Mouse (Mus musculus): ENCODE results near the gene Eif3i. TPM values are rescaled to one million over a fixed set of nuclear protein-coding genes. Genes with fewer than 3 reads are reported as not detected.

Eif3i gene
- 100 to 1,000 TPM; 167 to 176 TPM for total RNA-seq (2021)
- long read RNA-seq, experiment 1, transcript Eif3i-201 (11 exons, 1,123 nt), result major isoform, 85 of 124 reads
- long read RNA-seq, experiment 1, partial matches to known transcripts, result 34 of 124 reads
- long read RNA-seq, experiment 1, other reads (novel, unspliced or antisense), result 5 of 124 reads
- long read RNA-seq, experiment 2, transcript Eif3i-201 (11 exons, 1,123 nt), result major isoform, 94 of 122 reads
- long read RNA-seq, experiment 2, partial matches to known transcripts, result 27 of 122 reads
- long read RNA-seq, experiment 2, other reads (novel, unspliced or antisense), result 1 of 122 reads

- peak; percentile 67 to 83 for DNase-seq (ENCODE audit: low spot score in 2 of 2)
Observed at GRCm38 (mm10) chr4:129600233-129601158, at the start of gene Eif3i, which contains the start of gene Tmem234. Eif3i (minus strand) TSS chr4:129600648. Tmem234 (plus strand) TSS chr4:129600668.

- DNase-seq (ENCODE audit: low spot score in 2 of 2), result no peak
Observed at GRCm38 (mm10) chr4:129648656-129649055, 48.2 kb upstream of the Eif3i start.

GRCm38 (mm10) chr4:129645204-129645603 is 44.8 kb upstream of the Eif3i start:
- no peak for DNase-seq (ENCODE audit: low spot score in 2 of 2)

- no peak for DNase-seq (ENCODE audit: low spot score in 2 of 2)
Observed at GRCm38 (mm10) chr4:129641756-129642155, 41.3 kb upstream of the Eif3i start.

- DNase-seq (ENCODE audit: low spot score in 2 of 2), result peak; percentile 92 to 97
Observed at GRCm38 (mm10) chr4:129640638-129641467, 40.4 kb upstream of the Eif3i start, which contains the start of gene Txlna. Txlna (minus strand) TSS chr4:129641065.

- DNase-seq (ENCODE audit: low spot score in 2 of 2), result peak; percentile 45 to 49
Observed at GRCm38 (mm10) chr4:129640101-129640637, 39.7 kb upstream of the Eif3i start.

DNA sequence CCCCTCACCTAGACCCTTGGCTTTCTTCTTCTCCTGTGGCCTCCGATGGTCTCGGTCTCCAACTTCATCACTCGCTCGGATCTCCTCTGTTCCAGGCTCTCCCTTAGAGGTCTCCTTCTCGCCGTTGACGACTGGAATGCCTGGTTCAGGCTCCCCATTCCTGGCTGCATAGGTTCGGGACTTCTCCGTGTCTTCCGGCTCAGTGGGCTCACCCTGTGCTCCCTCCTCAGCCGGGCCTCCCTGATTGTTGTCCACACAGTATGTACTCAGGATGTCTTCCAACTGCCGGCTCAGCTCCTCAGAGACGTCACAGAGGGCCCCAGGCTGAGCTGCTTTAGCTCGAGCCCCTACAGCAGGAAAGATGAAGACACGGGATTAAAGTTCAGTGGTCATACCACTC is 38.8 kb upstream of the Eif3i start:
- no peak for DNase-seq (ENCODE audit: low spot score in 2 of 2)

- DNase-seq (ENCODE audit: low spot score in 2 of 2), result no peak
Observed at GRCm38 (mm10) chr4:129633852-129634251, 33.4 kb upstream of the Eif3i start.

DNA sequence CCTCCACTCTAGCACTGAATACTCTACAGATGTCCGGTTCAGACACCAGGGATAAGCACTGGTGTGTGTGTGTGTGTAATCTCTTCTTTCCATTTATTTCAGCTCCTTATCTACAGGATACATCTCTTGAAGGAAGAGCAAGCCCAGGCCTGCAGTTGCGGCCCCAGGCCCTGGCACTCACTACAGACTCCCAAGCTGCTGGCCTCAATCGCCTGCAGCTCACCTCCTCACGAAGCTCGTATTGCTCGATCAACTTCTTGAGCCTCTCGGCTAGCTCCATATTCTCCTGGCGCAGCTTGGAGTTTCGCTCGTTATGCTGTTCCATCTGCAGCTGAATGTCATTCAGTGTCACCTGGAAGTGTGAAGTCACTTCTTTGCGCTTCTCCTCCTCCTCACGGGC is 31.4 kb upstream of the Eif3i start:
- DNase-seq (ENCODE audit: low spot score in 2 of 2), result no peak

DNA sequence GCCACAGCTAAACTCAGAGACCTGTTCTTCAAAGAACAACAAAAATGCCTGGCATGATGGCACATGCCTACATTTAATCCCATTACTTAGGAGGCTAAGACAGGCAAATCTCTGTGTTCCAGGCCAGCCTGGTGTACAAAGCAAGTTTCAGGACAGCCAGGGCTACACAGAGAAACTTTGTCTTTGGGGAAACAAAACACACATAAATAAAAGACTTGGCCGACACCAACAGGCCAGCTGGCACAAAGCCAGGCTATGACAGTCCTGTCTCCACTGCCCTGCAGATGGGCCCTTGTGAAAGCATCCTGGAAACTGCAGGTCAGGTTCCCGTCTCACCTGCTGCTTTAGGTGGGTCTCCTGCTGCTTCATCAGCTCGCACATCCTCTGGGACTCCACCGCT is 30.5 kb upstream of the Eif3i start:
- DNase-seq (ENCODE audit: low spot score in 2 of 2), result no peak

DNA sequence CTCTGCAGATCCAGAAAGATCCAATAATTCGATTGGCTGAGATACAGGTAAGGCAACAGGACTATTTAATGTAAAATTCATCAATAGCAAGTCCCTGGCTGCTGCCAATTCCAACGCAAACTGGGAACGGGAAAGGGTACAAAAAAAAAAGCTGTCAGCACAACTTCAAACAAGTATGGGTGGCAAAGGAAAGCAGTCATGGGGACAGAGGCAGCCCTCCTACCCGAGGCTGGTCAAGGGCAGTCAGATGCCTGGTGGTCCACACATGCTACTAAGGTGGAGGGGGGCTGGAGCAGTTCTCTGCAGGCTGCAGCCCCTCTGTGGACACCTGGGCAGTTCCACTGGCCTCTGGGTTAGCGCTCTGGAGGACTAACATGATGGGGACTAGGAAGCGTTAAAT is 25.6 kb upstream of the Eif3i start:
- no peak for DNase-seq (ENCODE audit: low spot score in 2 of 2)

- no peak for DNase-seq (ENCODE audit: low spot score in 2 of 2)
Observed at GRCm38 (mm10) chr4:129625496-129625895, 25.0 kb upstream of the Eif3i start.

DNA sequence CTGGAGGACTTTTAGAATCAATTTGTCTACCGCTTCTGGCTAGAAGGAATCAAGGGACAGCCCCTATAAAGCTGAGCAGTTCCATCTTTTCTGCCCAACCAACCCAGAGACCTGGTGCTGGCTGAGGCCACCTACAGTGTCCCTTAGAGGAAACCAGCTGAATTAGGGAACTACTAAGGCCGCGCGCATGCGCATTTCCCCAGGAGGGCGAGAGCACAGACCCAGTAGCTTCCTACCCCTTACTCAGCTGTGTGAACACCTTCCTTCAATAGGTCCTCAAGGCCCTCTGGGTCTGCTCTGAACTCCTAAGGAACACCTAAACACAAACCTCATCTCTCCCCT is 24.6 kb upstream of the Eif3i start:
- peak in 1 of 2 experiments; percentile 58 for DNase-seq (ENCODE audit: low spot score in 2 of 2)

DNA sequence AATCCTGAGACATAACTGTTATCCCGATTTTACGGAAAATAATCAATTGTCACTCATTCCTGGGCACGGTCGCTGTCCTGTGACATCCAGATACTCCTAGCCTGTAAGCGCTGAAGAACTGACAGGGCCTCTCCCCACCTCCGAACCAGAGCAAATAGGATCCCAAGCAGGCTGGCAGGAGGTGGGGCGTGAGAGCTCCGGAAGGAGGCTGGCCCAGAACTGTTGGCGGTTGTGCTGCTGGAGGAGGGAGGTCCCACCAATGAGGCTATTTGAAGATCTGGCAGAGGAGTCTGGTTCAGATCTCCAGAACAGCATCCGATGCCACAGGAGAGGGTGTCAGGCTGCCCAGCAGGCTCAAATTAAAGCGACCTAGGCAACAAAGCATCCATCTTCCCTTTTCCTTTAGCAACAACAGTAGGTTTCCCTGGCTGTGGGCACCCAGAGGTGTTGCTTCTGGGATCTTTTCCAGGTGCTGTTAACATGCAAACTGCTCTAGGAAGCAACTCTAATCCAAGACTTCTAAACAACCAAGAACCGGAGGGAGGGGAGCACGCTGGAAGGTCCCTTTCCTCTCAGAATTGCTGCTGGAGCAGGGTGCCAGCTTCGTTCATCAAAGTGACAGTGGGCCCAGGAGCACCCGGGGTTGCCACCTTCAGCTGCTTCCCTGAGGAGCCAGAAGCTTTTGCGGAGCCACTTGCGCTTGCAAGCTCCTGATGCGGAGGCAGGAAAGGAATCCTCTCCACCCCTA is 24.0 kb upstream of the Eif3i start:
- DNase-seq (ENCODE audit: low spot score in 2 of 2), result peak; percentile 54 to 81

DNA sequence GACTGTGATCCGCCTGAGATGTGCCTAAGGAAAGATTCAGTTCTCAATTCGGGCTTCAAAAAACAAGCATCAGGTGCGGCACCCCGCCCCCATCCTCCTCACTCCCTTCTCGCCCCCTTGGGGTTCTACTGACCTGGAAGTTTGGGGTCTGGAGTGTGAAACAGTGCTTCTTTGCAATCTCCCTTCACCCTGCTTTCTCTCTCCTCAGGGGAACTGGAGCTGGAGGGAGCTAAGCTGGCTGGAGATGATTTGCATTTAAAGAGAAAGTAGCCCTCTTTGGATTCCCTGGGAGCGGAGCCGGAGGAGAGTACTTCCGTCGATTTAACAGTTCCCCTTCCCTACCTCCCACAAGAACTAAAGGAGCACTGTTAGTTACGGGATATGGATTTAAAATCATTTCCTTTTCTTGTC is 23.2 kb upstream of the Eif3i start, which contains the start of gene Ccdc28b:
Ccdc28b (minus strand) TSS at position 267 of the 411 bp plus-strand sequence.
- peak in 1 of 2 experiments; percentile 23 for DNase-seq (ENCODE audit: low spot score in 2 of 2)

GRCm38 (mm10) chr4:129622803-129623535 is 22.5 kb upstream of the Eif3i start:
- DNase-seq (ENCODE audit: low spot score in 2 of 2), result peak in 1 of 2 experiments; percentile 13

DNA sequence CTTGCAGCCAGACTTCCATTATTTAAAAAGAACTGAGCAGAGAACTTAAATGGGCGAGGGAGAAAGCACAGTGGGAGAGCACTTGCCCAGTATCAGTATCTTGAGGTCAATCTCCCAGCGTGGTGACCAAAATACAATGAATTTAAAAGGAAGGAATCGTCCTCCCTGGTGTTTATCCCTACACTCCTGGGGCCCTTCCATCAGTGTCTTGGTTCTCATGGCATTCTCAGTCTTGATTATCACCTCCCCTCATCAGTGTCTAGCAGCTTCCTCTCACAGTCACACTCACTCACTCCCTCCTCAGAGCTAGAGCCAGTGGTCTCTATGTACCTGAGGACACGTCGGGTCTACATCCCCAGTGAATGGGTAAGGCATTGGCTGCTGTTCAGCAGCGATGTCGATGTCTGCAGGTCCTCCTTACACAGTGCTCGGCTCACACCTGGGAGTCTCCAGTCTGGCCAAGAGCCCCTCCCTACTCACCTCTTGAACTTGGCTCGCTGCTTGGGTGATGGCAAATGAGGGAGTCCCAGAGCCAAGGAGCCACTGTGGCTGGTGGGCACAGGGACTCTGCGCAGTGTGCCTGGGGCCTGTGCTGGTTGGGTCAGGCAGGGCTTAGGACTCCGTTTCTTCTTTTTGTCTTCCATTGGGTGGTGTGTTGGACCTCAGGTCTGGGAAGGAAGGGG is 21.8 kb upstream of the Eif3i start:
- DNase-seq (ENCODE audit: low spot score in 2 of 2), result no peak

DNA sequence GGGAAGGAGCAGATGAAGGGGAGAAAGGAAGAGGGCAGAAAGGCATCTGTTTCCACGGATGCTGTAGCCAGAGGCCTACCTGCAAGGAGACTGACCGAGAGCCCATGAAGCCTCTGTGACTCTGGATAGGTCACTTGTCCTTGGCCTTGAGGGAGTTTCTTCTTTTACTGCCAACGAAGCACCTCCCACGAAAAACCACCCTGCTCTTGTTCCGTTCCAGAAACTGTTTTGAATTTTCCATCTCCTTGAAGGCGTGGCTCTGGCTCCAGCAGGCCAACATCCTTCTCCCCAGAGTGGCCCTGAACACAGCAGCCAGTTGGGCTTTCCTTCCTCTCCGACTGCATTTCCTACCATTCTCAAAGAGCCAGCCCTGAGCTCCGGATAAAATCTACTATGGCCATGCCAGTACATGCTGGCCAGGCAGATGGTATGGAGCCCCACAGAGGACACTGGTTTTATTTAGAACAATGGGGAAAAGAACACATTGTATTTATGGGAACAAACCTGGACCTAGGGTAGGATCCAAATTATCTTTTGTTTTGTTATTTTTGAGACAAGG is 20.9 kb upstream of the Eif3i start:
- DNase-seq (ENCODE audit: low spot score in 2 of 2), result peak in 1 of 2 experiments; percentile 22
